Mouse (Mus musculus) central nervous system, embryonic 14 days (tissue): ENCODE measurements around the gene Il27. TPM values are rescaled to one million over a fixed set of nuclear protein-coding genes. Genes with fewer than 3 reads are reported as not detected.

Experiments
- polyA plus RNA-seq: library from polyadenylated mRNA; depleted of rRNA; stranded (reverse); fragments of >200 nt; gene quantifications from 2 replicates; pipeline ENCODE4 v1.2.3, GENCODE M21; 2012; rRNA removed

Gene Il27
- 0.11 TPM in 1 of 2 replicates, not detected in the other for polyA plus RNA-seq

DNA sequence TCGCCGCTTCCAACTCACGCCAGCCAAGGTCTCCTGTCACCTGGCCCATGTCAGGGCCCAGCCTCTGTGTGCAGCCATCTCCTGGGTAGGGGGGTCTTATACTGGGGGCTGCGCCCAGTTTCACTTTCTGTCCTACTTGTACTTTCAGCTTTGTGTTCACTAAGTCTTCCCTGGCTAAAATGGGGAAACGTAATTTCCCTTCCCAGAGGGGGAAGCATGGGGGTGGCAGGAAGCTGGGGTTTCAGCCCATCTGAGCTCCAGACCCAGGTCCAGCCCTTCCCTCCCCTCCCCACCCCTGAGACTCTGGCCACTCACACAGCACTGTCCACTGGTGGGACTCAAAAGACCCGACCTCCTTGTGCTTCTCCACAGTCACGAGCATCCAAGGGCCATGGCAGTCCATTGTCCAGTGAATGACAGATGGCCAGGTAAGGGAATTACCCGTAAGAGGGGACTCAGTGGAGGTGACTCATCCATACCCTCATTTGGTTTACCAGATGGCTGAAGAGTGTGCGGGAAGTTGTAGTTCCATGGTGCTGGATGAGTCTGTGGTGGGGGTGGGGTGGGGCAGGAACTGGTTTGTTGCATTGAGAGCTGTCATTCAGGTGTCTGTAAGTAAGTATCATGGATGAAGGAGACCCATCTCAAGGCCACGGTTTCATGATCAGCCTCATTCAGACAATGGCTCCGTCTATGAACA, at the start of gene Il27:
Gene Il27 (minus strand): TSS at position 80 of the 700 bp plus-strand sequence.

DNA sequence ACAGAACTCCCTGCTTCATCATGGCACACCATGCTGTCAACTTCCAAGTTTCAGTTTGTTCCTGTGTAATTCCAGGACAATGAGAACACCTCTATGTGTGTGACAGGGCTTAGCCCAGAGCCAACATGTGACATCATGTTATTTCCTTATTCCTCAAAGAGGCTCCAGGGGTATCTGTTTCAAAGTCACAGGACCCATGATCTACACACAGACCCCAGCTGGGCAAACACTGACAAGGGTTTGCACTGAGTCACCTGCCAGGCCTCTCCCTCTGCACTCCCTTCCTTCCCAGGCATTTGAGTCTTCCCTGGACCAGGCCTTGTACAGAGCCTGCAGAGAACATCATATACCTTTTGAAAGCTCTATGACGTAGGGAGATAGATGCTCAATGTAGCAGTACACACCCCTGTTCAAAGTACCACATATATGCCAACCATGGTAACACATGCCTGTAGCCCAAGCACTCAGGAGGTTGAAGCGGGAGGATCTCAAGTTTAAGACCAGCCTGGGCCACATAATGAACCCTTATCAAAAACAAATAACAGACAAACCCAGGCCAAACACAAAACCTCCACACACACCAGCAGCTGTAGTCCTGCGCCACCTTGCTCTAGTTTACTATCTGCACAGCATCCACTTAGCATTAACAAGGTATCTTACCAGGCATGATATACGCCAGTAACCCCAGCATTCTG, 36.2 kb upstream of the Il27 start, which contains the start of gene Nupr1:
Gene Nupr1 (minus strand): TSS at position 38 of the 695 bp plus-strand sequence.

DNA sequence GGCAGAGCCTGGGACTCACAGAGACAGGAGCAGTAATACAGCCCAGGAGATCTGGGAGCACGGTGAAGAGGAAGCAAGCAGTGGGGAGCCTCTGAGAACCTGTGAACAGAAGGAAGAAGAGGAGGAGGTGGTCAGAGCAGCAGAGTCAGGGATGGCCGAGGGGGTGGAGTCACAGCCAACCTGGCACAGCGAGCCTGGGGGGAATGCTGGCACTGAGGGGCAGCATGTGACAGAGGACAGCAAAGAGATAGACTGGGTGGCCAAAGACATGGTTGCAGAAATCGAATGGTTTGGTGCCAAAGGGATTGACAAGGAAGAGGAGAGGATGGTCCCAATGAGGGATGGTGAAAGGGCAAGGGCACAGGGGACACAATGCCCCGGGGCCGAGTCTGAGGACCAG, 9.0 kb downstream of the Il27 start, which contains the start of gene Cln3:
Gene Cln3 (minus strand): TSS at position 101 of the 400 bp plus-strand sequence.

DNA sequence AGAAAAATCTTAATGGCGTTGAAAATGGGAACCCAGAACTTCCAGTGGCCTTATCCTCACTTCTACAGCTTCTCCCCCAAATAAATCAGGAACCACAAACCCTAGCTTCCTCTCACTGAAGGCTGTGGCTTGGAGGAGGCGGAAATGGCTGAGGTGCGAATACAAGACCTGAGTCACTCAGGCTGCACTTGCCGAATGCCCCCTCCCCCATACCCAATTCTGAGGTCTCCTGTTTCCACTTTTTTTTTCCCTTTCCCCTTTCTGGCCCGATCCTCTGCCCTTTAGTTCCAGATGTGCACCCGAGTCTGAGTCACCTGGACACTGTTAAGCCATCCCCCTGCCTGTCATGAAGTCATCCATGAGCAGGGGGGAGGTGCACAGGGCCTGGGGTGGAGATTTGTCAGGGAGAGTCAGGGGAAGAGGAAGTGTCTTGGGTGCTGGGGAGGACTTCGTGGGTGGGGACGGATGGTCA, 10.2 kb downstream of the Il27 start, which contains the start of gene Apobr:
Gene Apobr (plus strand): TSS at position 437 of the 472 bp plus-strand sequence.

DNA sequence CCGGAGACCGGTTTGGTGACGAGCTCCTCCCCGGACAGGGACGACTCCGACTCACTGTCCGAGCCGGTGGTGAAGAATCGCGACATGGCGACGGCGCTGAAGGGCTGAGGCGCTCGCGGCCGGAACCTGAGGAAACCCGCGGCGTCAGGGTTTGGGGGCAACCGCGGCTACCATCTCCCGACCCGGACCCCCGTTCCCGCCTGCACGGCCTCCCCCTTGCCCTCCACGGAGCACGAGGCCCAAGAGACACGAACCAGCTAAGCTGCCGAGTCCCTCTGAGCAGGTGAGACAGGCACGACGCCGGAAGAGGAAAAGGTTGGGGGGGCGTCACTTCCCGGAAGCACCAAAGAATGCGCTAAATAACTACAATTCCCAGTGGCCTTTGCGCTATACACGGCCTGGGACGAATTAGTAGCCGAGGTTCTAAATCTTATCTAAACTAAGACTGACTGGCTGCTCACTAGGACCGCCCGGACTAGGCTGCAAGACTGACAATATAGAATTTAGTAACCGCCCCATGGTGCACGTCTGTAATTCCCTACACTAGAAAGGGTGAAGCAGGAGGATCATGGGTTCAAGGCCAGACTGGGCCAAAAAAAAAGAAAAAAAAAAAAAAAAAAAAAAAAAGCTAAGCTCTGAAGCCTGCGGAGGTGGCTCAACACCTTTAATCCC, 28.5 kb downstream of the Il27 start, which contains the start of gene Eif3c:
Gene Eif3c (minus strand): TSS at position 318 of the 672 bp plus-strand sequence.

Other genes starting within 250 kb of the Il27 start
- 2.3 and 3.1 TPM in 2 replicates for gene Lat, start 225.4 kb downstream of the Il27 start, polyA plus RNA-seq
- 169 and 177 TPM in 2 replicates for gene Spns1, start 217.5 kb downstream of the Il27 start, polyA plus RNA-seq
- 12.3 and 14.0 TPM in 2 replicates for gene Nfatc2ip, start 198.2 kb downstream of the Il27 start, polyA plus RNA-seq
- gene Cd19, start 180.1 kb downstream of the Il27 start, polyA plus RNA-seq, result 0.06 and 0.09 TPM in 2 replicates
- 25.2 and 30.6 TPM in 2 replicates for gene Rabep2, start 166.2 kb downstream of the Il27 start, polyA plus RNA-seq
- 0.54 and 17.8 TPM in 2 replicates for gene Atp2a1, start 131.8 kb downstream of the Il27 start, polyA plus RNA-seq
- 84.3 and 86.1 TPM in 2 replicates for gene Sh2b1, start 119.5 kb downstream of the Il27 start, polyA plus RNA-seq
- 113 and 115 TPM in 2 replicates for gene Tufm, start 107.6 kb downstream of the Il27 start, polyA plus RNA-seq
- gene Atxn2l, start 91.5 kb downstream of the Il27 start, polyA plus RNA-seq, result 171 and 200 TPM in 2 replicates
- gene Eif3c, start 28.5 kb downstream of the Il27 start, polyA plus RNA-seq, result 129 and 135 TPM in 2 replicates
- gene Apobr, start 10.0 kb downstream of the Il27 start, polyA plus RNA-seq, result 0.49 and 0.66 TPM in 2 replicates
- gene Cln3, start 9.1 kb downstream of the Il27 start, polyA plus RNA-seq, result 49.6 and 55.6 TPM in 2 replicates
- 7.5 and 10.1 TPM in 2 replicates for gene Nupr1, start 35.9 kb upstream of the Il27 start, polyA plus RNA-seq
- 57.0 and 60.0 TPM in 2 replicates for gene Sgf29, start 54.4 kb upstream of the Il27 start, polyA plus RNA-seq
- gene Sult1a1, start 81.5 kb upstream of the Il27 start, polyA plus RNA-seq, result 2.0 and 3.4 TPM in 2 replicates
- gene Bola2, start 100.5 kb upstream of the Il27 start, polyA plus RNA-seq, result 60.3 and 69.1 TPM in 2 replicates
- 43.9 and 47.4 TPM in 2 replicates for gene Slx1b, start 100.8 kb upstream of the Il27 start, polyA plus RNA-seq
- gene Coro1a, start 112.8 kb upstream of the Il27 start, polyA plus RNA-seq, result 87.6 and 91.0 TPM in 2 replicates
- gene Mapk3, start 164.7 kb upstream of the Il27 start, polyA plus RNA-seq, result 176 and 184 TPM in 2 replicates
- gene Gdpd3, start 171.4 kb upstream of the Il27 start, polyA plus RNA-seq, result 10.8 and 13.6 TPM in 2 replicates
- 193 and 202 TPM in 2 replicates for gene Ypel3, start 182.0 kb upstream of the Il27 start, polyA plus RNA-seq
- 1.8 and 1.9 TPM in 2 replicates for gene Tbx6, start 186.5 kb upstream of the Il27 start, polyA plus RNA-seq
- gene Ppp4c, start 197.6 kb upstream of the Il27 start, polyA plus RNA-seq, result 212 and 213 TPM in 2 replicates
- gene Fam57b, start 202.7 kb upstream of the Il27 start, polyA plus RNA-seq, result 145 and 162 TPM in 2 replicates
- not detected in 2 replicates for gene 4930451I11Rik, start 236.7 kb upstream of the Il27 start, polyA plus RNA-seq